Mouse (Mus musculus): ENCODE data around the gene Gm17267. TPM values are rescaled to one million over a fixed set of nuclear protein-coding genes. Genes with fewer than 3 reads are reported as not detected.
"Not testable (repeated sequence)": the region's sequence is repeated elsewhere in the genome, so short reads cannot be mapped to it uniquely, and the experiment has no call there.

The Gm17267 gene
- total RNA-seq (2017), result not detected in 2 replicates

- not testable (repeated sequence) for ATAC-seq (replicated peaks; ENCODE audit: low read depth, poor library complexity, severe bottlenecking)
Measured at GRCm38 (mm10) chrX:126017257-126017656, at the start of gene Gm17267. Gm17267 (plus strand) TSS chrX:126017557.
